Mouse (Mus musculus) heart, embryonic 16.5 days (tissue): ENCODE data around the gene Rnf181. TPM values are rescaled to one million over a fixed set of nuclear protein-coding genes. Genes with fewer than 3 reads are reported as not detected.

Experiments
- ATAC-seq: fragments of 200-750 bp; cut with Nextera tagmentation; replicated peaks from 2 replicates; pipeline ENCODE4 v1.8.0; 2017; ENCODE audit warnings: moderate number of reproducible peaks; ENCODE audit not compliant: insufficient read depth, low FRiP score; ENCODE audit errors: extremely low read depth
- H3K27ac ChIP-seq: fragments of 300-500 bp; sonication (generic); 2 replicates; pipeline ENCODE4 v1.5.1; 2014; ENCODE audit warnings: mild to moderate bottlenecking, low read length, control low read depth, moderate library complexity
- H3K27me3 ChIP-seq: fragments of 300-500 bp; sonication (generic); 2 replicates; pipeline ENCODE4 v1.6.1; 2014; ENCODE audit warnings: low read length, mixed read lengths; ENCODE audit not compliant: control insufficient read depth, insufficient read depth
- H3K36me3 ChIP-seq: fragments of 300-500 bp; sonication (generic); 2 replicates; pipeline ENCODE4 v1.6.1; 2014; ENCODE audit not compliant: control insufficient read depth, insufficient read depth
- H3K4me1 ChIP-seq: fragments of 300-500 bp; sonication (generic); 2 replicates; pipeline ENCODE4 v1.6.1; 2014; ENCODE audit warnings: low read length, mixed read lengths; ENCODE audit not compliant: control insufficient read depth, insufficient read depth
- H3K4me2 ChIP-seq: fragments of 300-500 bp; sonication (generic); 2 replicates; pipeline ENCODE4 v1.6.1; 2014; ENCODE audit warnings: low read depth, mild to moderate bottlenecking, control low read depth, low read length
- H3K4me3 ChIP-seq: fragments of 300-500 bp; sonication (generic); 2 replicates; pipeline ENCODE4 v1.5.1; 2014; ENCODE audit warnings: mild to moderate bottlenecking, control low read depth, low read length
- H3K9ac ChIP-seq: fragments of 300-500 bp; sonication (generic); 2 replicates; pipeline ENCODE4 v1.6.1; 2014; ENCODE audit warnings: low read length, control low read depth
- H3K9me3 ChIP-seq: fragments of 300-500 bp; sonication (generic); replicated peaks from 2 replicates; pipeline ENCODE4 v1.6.1; 2016; ENCODE audit warnings: low read length; ENCODE audit not compliant: control insufficient read depth
- WGBS: fragments of 180-500 bp; shearing (Covaris S2); extraction: QIAGEN DNeasy Blood & Tissue Kit; methylation state at CpG from one replicate; pipeline ENCODE4 v1.1.7; 2014; 5-methylcytosine and 5-hydroxymethylcytosine counted together
- polyA plus RNA-seq: library from polyadenylated mRNA; unstranded; fragments of >200 nt; fragmentation: Nextera tagmentation; extraction: Ambion mirVana; gene quantifications from 2 replicates; pipeline ENCODE4 v1.2.1, GENCODE M21; 2015

Gene Rnf181
- polyA plus RNA-seq: 92.2 and 93.6 TPM in 2 replicates

- 69% methylated on average over 4 of the region's 4 CpGs for WGBS
- Histone ChIP-seq H3K4me1 (peaks cover 14% of the 10 kb centered on the region), H3K4me2 (no peak within 1 kb of the TSS), H3K4me3 (no peak within 1 kb of the TSS), H3K9me3 (no peaks in the 10 kb centered on the region), H3K27ac (no peak within 1 kb of the TSS), H3K27me3 (no peaks in the 10 kb centered on the region), H3K9ac (no peak within 1 kb of the TSS), H3K36me3 (0 out of 2 replicates have a peak, but pooled peaks cover 2% of the 10 kb centered on the region)
- no peak for ATAC-seq
Observed at GRCm38 (mm10) chr6:72366844-72367443, at the start of gene Rnf181. Gene Rnf181 (minus strand): TSS chr6:72366956.

- no peak for ATAC-seq
- Histone ChIP-seq H3K9ac (no peak overlapping the region), H3K27me3 (no peaks in the 10 kb centered on the region), H3K4me1 (peaks cover 11% of the 10 kb centered on the region), H3K4me2 (no peak overlapping the region), H3K27ac (no peak overlapping the region), H3K9me3 (no peaks in the 10 kb centered on the region), H3K4me3 (no peak overlapping the region), H3K36me3 (peaks cover 8% of the 10 kb centered on the region)
- WGBS: 57% methylated on average over 7 of the region's 7 CpGs
Observed at GRCm38 (mm10) chr6:72415964-72416772, 49.4 kb upstream of the Rnf181 start.

GRCm38 (mm10) chr6:72415181-72415580 lies 48.4 kb upstream of the Rnf181 start:
- H3K4me1 ChIP-seq: peaks cover 11% of the 10 kb centered on the region
- H3K27me3 ChIP-seq: no peaks in the 10 kb centered on the region
- WGBS: 87% methylated on average over 5 of the region's 5 CpGs
- no peak for ATAC-seq
- H3K4me3 ChIP-seq: peak overlapping the region; percentile 89
- H3K9ac ChIP-seq: peak overlapping the region; percentile 51
- H3K4me2 ChIP-seq: peak overlapping the region; percentile 89
- no peaks in the 10 kb centered on the region for H3K9me3 ChIP-seq
- peaks cover 8% of the 10 kb centered on the region for H3K36me3 ChIP-seq
- no peak overlapping the region for H3K27ac ChIP-seq

- peak within 1 kb of the TSS; percentile 89 for H3K4me3 ChIP-seq
- no peaks in the 10 kb centered on the region for H3K9me3 ChIP-seq
- peak within 1 kb of the TSS; percentile 89 for H3K4me2 ChIP-seq
- peak within 1 kb of the TSS; percentile 93 for H3K9ac ChIP-seq
- peak within 1 kb of the TSS; percentile 40 for H3K27ac ChIP-seq
- H3K4me1 ChIP-seq: peaks cover 11% of the 10 kb centered on the region
- peak; percentile 96 for ATAC-seq
- H3K36me3 ChIP-seq: peaks cover 8% of the 10 kb centered on the region
- under 1% methylated on average over 33 of the region's 33 CpGs for WGBS
- H3K27me3 ChIP-seq: no peaks in the 10 kb centered on the region
Observed at GRCm38 (mm10) chr6:72414076-72414756, 47.5 kb upstream of the Rnf181 start, which contains the start of gene Ggcx. Gene Ggcx (plus strand): TSS chr6:72414308.

GRCm38 (mm10) chr6:72410518-72410917 lies 43.8 kb upstream of the Rnf181 start:
- H3K27ac ChIP-seq: no peak overlapping the region
- no peaks in the 10 kb centered on the region for H3K36me3 ChIP-seq
- no peak overlapping the region; the same call in 1 of the 2 replicates for H3K9ac ChIP-seq
- no peak overlapping the region for H3K4me2 ChIP-seq
- no peak for ATAC-seq
- H3K27me3 ChIP-seq: no peaks in the 10 kb centered on the region
- H3K4me3 ChIP-seq: no peak overlapping the region
- WGBS: 63% methylated on average over 7 of the region's 7 CpGs
- peaks cover 7% of the 10 kb centered on the region for H3K4me1 ChIP-seq
- H3K9me3 ChIP-seq: no peaks in the 10 kb centered on the region

- WGBS: 25% methylated on average over 1 of the region's 1 CpGs
- Histone ChIP-seq H3K27me3 (no peaks in the 10 kb centered on the region), H3K27ac (no peak overlapping the region), H3K9me3 (no peaks in the 10 kb centered on the region), H3K4me2 (no peak overlapping the region), H3K9ac (no peak overlapping the region), H3K36me3 (no peaks in the 10 kb centered on the region), H3K4me3 (no peak overlapping the region), H3K4me1 (peaks cover 2% of the 10 kb centered on the region)
- ATAC-seq: no peak
Observed at GRCm38 (mm10) chr6:72410003-72410402, 43.2 kb upstream of the Rnf181 start.

GRCm38 (mm10) chr6:72409567-72409966 lies 42.8 kb upstream of the Rnf181 start:
- Histone ChIP-seq H3K9me3 (no peaks in the 10 kb centered on the region), H3K9ac (no peak overlapping the region), H3K4me2 (no peak overlapping the region), H3K27ac (no peak overlapping the region), H3K4me3 (no peak overlapping the region), H3K36me3 (no peaks in the 10 kb centered on the region), H3K27me3 (no peaks in the 10 kb centered on the region), H3K4me1 (no peaks in the 10 kb centered on the region)
- WGBS: 18% methylated on average over 3 of the region's 3 CpGs
- no peak for ATAC-seq

GRCm38 (mm10) chr6:72407119-72407518 lies 40.4 kb upstream of the Rnf181 start:
- Histone ChIP-seq H3K4me2 (no peak overlapping the region), H3K27ac (no peak overlapping the region), H3K27me3 (no peaks in the 10 kb centered on the region), H3K9ac (no peak overlapping the region), H3K4me3 (no peak overlapping the region), H3K9me3 (no peaks in the 10 kb centered on the region), H3K4me1 (no peaks in the 10 kb centered on the region), H3K36me3 (no peaks in the 10 kb centered on the region)
- 1% methylated on average over 5 of the region's 5 CpGs for WGBS
- peak; percentile 72; the same call in 1 of the 2 replicates for ATAC-seq

- no peak overlapping the region for H3K4me3 ChIP-seq
- no peaks in the 10 kb centered on the region for H3K36me3 ChIP-seq
- 79% methylated on average over 7 of the region's 7 CpGs for WGBS
- ATAC-seq: no peak
- no peak overlapping the region for H3K9ac ChIP-seq
- H3K27ac ChIP-seq: no peak overlapping the region
- H3K4me1 ChIP-seq: no peaks in the 10 kb centered on the region
- H3K9me3 ChIP-seq: no peaks in the 10 kb centered on the region
- H3K27me3 ChIP-seq: no peaks in the 10 kb centered on the region
- H3K4me2 ChIP-seq: no peak overlapping the region
Observed at GRCm38 (mm10) chr6:72405356-72405755, 38.6 kb upstream of the Rnf181 start.
